Mouse (Mus musculus) megakaryocyte, embryonic 14.5 days (primary cell): Measurements from ENCODE around the gene Eif5.

Experiments
- FLI1 ChIP-seq: IDR thresholded peaks from 2 replicates; pipeline ENCODE4 v1.6.1; 2012; ENCODE audit warnings: low read length, inconsistent platforms, mixed read lengths
- GATA1 ChIP-seq: IDR thresholded peaks from 3 replicates; pipeline ENCODE4 v1.6.1; 2012; ENCODE audit warnings: mixed read lengths, low read length, inconsistent platforms, borderline replicate concordance

DNA sequence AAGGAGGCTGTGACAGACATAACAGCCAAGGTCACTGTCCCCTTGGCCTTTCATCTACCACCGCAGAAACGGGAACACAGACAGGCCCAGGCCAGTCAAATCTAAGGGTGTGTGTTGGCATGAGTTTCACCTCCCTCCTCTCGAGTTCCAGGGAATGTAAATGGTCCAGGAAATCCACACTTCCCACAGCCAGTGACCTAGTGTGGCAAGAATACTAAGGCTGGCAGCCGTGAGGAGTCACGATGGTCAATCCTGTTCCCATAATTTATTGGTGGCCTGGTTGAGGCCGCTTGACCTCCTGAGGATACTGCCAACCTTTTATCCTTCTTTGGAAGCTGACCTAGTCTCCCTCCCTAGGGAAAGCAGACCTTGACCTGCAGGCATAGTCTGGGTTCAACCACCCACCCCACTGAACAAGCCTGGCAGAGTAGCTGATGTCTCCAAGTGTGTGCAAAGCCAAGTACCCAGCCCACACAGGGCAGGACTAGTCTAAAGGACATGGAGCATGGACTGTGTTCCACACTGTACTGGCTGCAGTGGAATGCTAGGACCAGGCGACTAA is 23.5 kb upstream of the Eif5 start:
- TF ChIP-seq GATA1: no peak
- TF ChIP-seq FLI1: no peak
